Comparison of ENCODE assay signal across 8 mouse cellular contexts in genomic region chr2:153509211-153510029, GRCm38 (mm10). TPM values are rescaled to one million over a fixed set of nuclear protein-coding genes. Genes with fewer than 3 reads are reported as not detected.
DNase-seq lines count a peak whose midpoint lies in the region; ATAC-seq lines count a peak whose summit lies in the region.

No protein-coding gene starts in this region.

- DNase-seq in kidney, adult 8-10 months: no peak
- peak; percentile 54 for DNase-seq in ZHBTc4 (ENCODE audit: low read depth, low spot score)
- DNase-seq in embryo, embryonic 10.5 days (ENCODE audit: low spot score): peak; percentile 63
- DNase-seq in urinary bladder, postnatal 10 days (ENCODE audit: low spot score): no peak
- no peak for DNase-seq in layer of hippocampus, adult 9-10 months (ENCODE audit: low spot score)

- H3K27ac ChIP-seq in kidney, embryonic 16.5 days (ENCODE audit: low read length): peak overlapping the region; percentile 29
- peak overlapping the region; percentile 64 for H3K27ac ChIP-seq in intestine, embryonic 15.5 days
- H3K27ac ChIP-seq in neural tube, embryonic 14.5 days (ENCODE audit: low read depth, low read length): peak overlapping the region; percentile 75

- no peaks in the 10 kb centered on the region for H3K27me3 ChIP-seq in kidney, embryonic 16.5 days (ENCODE audit: insufficient read depth, low read length)
- H3K27me3 ChIP-seq in intestine, embryonic 15.5 days (replicated peaks): no peaks in the 10 kb centered on the region
- no peaks in the 10 kb centered on the region for H3K27me3 ChIP-seq in neural tube, embryonic 14.5 days (ENCODE audit: control insufficient read depth, insufficient read depth, low read length)

- no peaks in the 10 kb centered on the region for H3K9me3 ChIP-seq in kidney, embryonic 16.5 days (ENCODE audit: low read length)
- H3K9me3 ChIP-seq in intestine, embryonic 15.5 days: no peaks in the 10 kb centered on the region
- no peaks in the 10 kb centered on the region for H3K9me3 ChIP-seq in neural tube, embryonic 14.5 days (ENCODE audit: control insufficient read depth, low read length)

- 14% methylated on average over 18 of the region's 18 CpGs for WGBS in kidney, embryonic 16.5 days
- WGBS in intestine, embryonic 15.5 days: 13% methylated on average over 18 of the region's 18 CpGs
- WGBS in neural tube, embryonic 14.5 days: 10% methylated on average over 18 of the region's 18 CpGs

- no peak overlapping the region for H3K4me3 ChIP-seq in kidney, embryonic 16.5 days (ENCODE audit: low read length)
- H3K4me3 ChIP-seq in intestine, embryonic 15.5 days (replicated peaks): no peak overlapping the region
- no peak overlapping the region for H3K4me3 ChIP-seq in neural tube, embryonic 14.5 days (ENCODE audit: low read depth, low read length)

- peaks cover 28% of the 10 kb centered on the region for H3K4me1 ChIP-seq in kidney, embryonic 16.5 days (ENCODE audit: insufficient read depth, low read length)
- H3K4me1 ChIP-seq in intestine, embryonic 15.5 days (replicated peaks): peaks cover 38% of the 10 kb centered on the region
- H3K4me1 ChIP-seq in neural tube, embryonic 14.5 days (ENCODE audit: control insufficient read depth, insufficient read depth, low read length): peaks cover 20% of the 10 kb centered on the region

- no peaks in the 10 kb centered on the region for H3K36me3 ChIP-seq in kidney, embryonic 16.5 days (ENCODE audit: insufficient read depth, low read length)
- H3K36me3 ChIP-seq in intestine, embryonic 15.5 days: no peaks in the 10 kb centered on the region
- H3K36me3 ChIP-seq in neural tube, embryonic 14.5 days (ENCODE audit: control insufficient read depth, insufficient read depth, low read length): no peaks in the 10 kb centered on the region

- H3K9ac ChIP-seq in kidney, embryonic 16.5 days (replicated peaks; ENCODE audit: low read length): peak overlapping the region; percentile 43
- 0 out of 2 replicates have a peak overlapping the region, but pooled peaks have one; percentile 28 for H3K9ac ChIP-seq in intestine, embryonic 15.5 days
- H3K9ac ChIP-seq in neural tube, embryonic 14.5 days (replicated peaks; ENCODE audit: low read depth, low read length): peak overlapping the region; percentile 39

- peak; percentile 62 for ATAC-seq in kidney, embryonic 16.5 days (ENCODE audit: low FRiP score, low TSS enrichment)
- ATAC-seq in intestine, embryonic 15.5 days: peak; percentile 78
- ATAC-seq in neural tube, embryonic 14.5 days (ENCODE audit: low read depth): peak; percentile 79

- H3K4me2 ChIP-seq in kidney, embryonic 16.5 days (replicated peaks; ENCODE audit: low read depth, low read length): 0 out of 2 replicates have a peak overlapping the region, but pooled peaks have one; percentile 3
- H3K4me2 ChIP-seq in intestine, embryonic 15.5 days (replicated peaks): peak overlapping the region; percentile 43
- H3K4me2 ChIP-seq in neural tube, embryonic 14.5 days (ENCODE audit: low read depth, low read length): peak overlapping the region; percentile 23; the same call in 1 of the 2 replicates

RNA-seq across cellular contexts. Expression of gene 4930404H24Rik, which starts 16.8 kb away (rescaled TPM):
- polyA plus RNA-seq in kidney, embryonic 16.5 days (2015; fragmentation: Nextera tagmentation; extraction: Ambion mirVana): not detected in 2 replicates
- not detected in 2 replicates for polyA plus RNA-seq in intestine, embryonic 15.5 days (2015; fragmentation: Nextera tagmentation; extraction: Ambion mirVana)
- polyA plus RNA-seq in neural tube, embryonic 14.5 days (2014; fragmentation: Nextera tagmentation; extraction: Ambion mirVana): not detected in 2 replicates

RNA-seq across cellular contexts. Expression of gene Nol4l, which starts 20.4 kb away (rescaled TPM):
- 13.8 and 17.1 TPM in 2 replicates for polyA plus RNA-seq in kidney, embryonic 16.5 days (2015; fragmentation: Nextera tagmentation; extraction: Ambion mirVana)
- polyA plus RNA-seq in intestine, embryonic 15.5 days (2015; fragmentation: Nextera tagmentation; extraction: Ambion mirVana): 25.6 and 27.1 TPM in 2 replicates
- polyA plus RNA-seq in neural tube, embryonic 14.5 days (2014; fragmentation: Nextera tagmentation; extraction: Ambion mirVana): 44.4 and 47.9 TPM in 2 replicates

Comparison
In these comparisons a context has a peak if more than half of its experiments do, and no peak if none do; other contexts are left out.
1. DNase-seq: peak in ZHBTc4 (single experiment) and embryo, embryonic 10.5 days (single experiment); none in kidney, adult 8-10 months (0 of 2), urinary bladder, postnatal 10 days (single experiment) and layer of hippocampus, adult 9-10 months (single experiment).
2. Peak in every context shown above with its lines, with median percentiles within 50 percentile points of each other: ATAC-seq, H3K27ac ChIP-seq, H3K4me2 ChIP-seq and H3K9ac ChIP-seq.